Mouse (Mus musculus) heart, embryonic 15.5 days (tissue): Measurements from ENCODE around the gene AI661453. TPM values are rescaled to one million over a fixed set of nuclear protein-coding genes. Genes with fewer than 3 reads are reported as not detected.

Source experiments
- ATAC-seq: fragments of 200-750 bp; cut with Nextera tagmentation; replicated peaks from 2 replicates; pipeline ENCODE4 v1.8.0; 2017; ENCODE audit warnings: low read depth, moderate TSS enrichment; ENCODE audit not compliant: insufficient number of reproducible peaks, insufficient read depth, low FRiP score
- H3K27ac ChIP-seq: fragments of 300-500 bp; sonication (generic); 2 replicates; pipeline ENCODE4 v1.5.1; 2015; ENCODE audit warnings: mild to moderate bottlenecking, inconsistent platforms
- H3K27me3 ChIP-seq: fragments of 300-500 bp; sonication (generic); 2 replicates; pipeline ENCODE4 v1.6.1; 2015; ENCODE audit warnings: inconsistent platforms
- H3K36me3 ChIP-seq: fragments of 300-500 bp; sonication (generic); 2 replicates; pipeline ENCODE4 v1.6.1; 2015; ENCODE audit warnings: mild to moderate bottlenecking, inconsistent platforms
- H3K4me1 ChIP-seq: fragments of 300-500 bp; sonication (generic); replicated peaks from 2 replicates; pipeline ENCODE4 v1.6.1; 2015; ENCODE audit warnings: inconsistent platforms
- H3K4me2 ChIP-seq: fragments of 300-500 bp; sonication (generic); 2 replicates; pipeline ENCODE4 v1.6.1; 2015; ENCODE audit warnings: inconsistent platforms, mild to moderate bottlenecking, moderate library complexity
- H3K4me3 ChIP-seq: fragments of 300-500 bp; sonication (generic); 2 replicates; pipeline ENCODE4 v1.5.1; 2015; ENCODE audit warnings: mild to moderate bottlenecking, inconsistent platforms
- H3K9ac ChIP-seq: fragments of 300-500 bp; sonication (generic); 2 replicates; pipeline ENCODE4 v1.6.1; 2015; ENCODE audit warnings: mild to moderate bottlenecking, inconsistent platforms
- H3K9me3 ChIP-seq: fragments of 300-500 bp; sonication (generic); replicated peaks from 2 replicates; pipeline ENCODE4 v1.6.1; 2016; ENCODE audit warnings: inconsistent platforms
- WGBS: fragments of 180-500 bp; shearing (Covaris S2); methylation state at CpG from one replicate; pipeline ENCODE4 v1.1.7; 2015; ENCODE audit warnings: mixed read lengths; 5-methylcytosine and 5-hydroxymethylcytosine counted together
- polyA plus RNA-seq: library from polyadenylated mRNA; unstranded; fragments of >200 nt; fragmentation: Nextera tagmentation; extraction: Ambion mirVana; gene quantifications from 2 replicates; pipeline ENCODE4 v1.2.1, GENCODE M21; 2015

The AI661453 gene
- polyA plus RNA-seq, 1 experiment from 2014 or later, result 0.96 TPM

- Histone ChIP-seq H3K9me3 (no peaks in the 10 kb centered on the region), H3K4me1 (peaks cover 26% of the 10 kb centered on the region), H3K4me3 (peak overlapping the region; percentile 44), H3K27me3 (peaks cover 34% of the 10 kb centered on the region), H3K9ac (peak overlapping the region; percentile 38), H3K4me2 (peak overlapping the region; percentile 58), H3K27ac (no peak overlapping the region), H3K36me3 (no peaks in the 10 kb centered on the region)
- ATAC-seq, result no peak
- 20% methylated on average over 34 of the region's 34 CpGs for WGBS
These were observed 32.1 kb downstream of the AI661453 start for GRCm38 (mm10) chr17:47468466-47468865.

GRCm38 (mm10) chr17:47469642-47470041 is 33.2 kb downstream of the AI661453 start:
- no peaks in the 10 kb centered on the region for H3K9me3 ChIP-seq
- 85% methylated on average over 4 of the region's 4 CpGs for WGBS
- no peak for ATAC-seq

GRCm38 (mm10) chr17:47470121-47470520 is 33.7 kb downstream of the AI661453 start:
- H3K27me3 ChIP-seq, result peaks cover 28% of the 10 kb centered on the region

More at GRCm38 (mm10) chr17:47469642-47470041, 33.2 kb downstream of the AI661453 start:
- H3K36me3 ChIP-seq, result no peaks in the 10 kb centered on the region
- no peak overlapping the region for H3K9ac ChIP-seq
- peaks cover 26% of the 10 kb centered on the region for H3K4me1 ChIP-seq
- no peak overlapping the region for H3K4me3 ChIP-seq
- peaks cover 28% of the 10 kb centered on the region for H3K27me3 ChIP-seq
- no peak overlapping the region for H3K27ac ChIP-seq
- no peak overlapping the region for H3K4me2 ChIP-seq

DNA sequence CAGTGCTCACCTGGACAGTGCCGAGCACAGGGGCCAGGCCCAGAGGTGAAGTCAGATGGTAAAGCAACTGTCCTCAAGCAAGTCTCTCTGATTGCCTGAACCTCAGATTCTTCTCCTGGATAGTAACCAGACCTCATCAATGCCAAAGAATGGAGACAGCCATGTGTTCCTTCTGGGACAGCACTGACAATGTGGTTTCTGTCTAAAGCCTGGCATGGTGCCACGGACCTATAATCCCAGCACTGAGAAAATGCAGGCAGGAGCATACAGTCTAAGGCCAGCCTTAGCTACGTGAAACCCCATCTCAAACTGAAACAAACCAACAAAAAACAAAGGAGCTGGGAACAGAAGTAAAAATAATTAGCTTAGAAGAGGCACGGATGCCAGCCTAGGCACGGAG is 34.3 kb downstream of the AI661453 start:
- H3K4me1 ChIP-seq, result peaks cover 26% of the 10 kb centered on the region
- H3K4me3 ChIP-seq, result no peak overlapping the region
- no peaks in the 10 kb centered on the region for H3K9me3 ChIP-seq
- H3K4me2 ChIP-seq, result no peak overlapping the region
- H3K36me3 ChIP-seq, result no peaks in the 10 kb centered on the region
- ATAC-seq, result no peak
- H3K27me3 ChIP-seq, result peaks cover 26% of the 10 kb centered on the region
- H3K27ac ChIP-seq, result no peak overlapping the region
- 62% methylated on average over 5 of the region's 5 CpGs for WGBS
- no peak overlapping the region for H3K9ac ChIP-seq

More at GRCm38 (mm10) chr17:47470121-47470520, 33.7 kb downstream of the AI661453 start:
- no peak overlapping the region for H3K4me2 ChIP-seq
- H3K4me3 ChIP-seq, result no peak overlapping the region
- peaks cover 26% of the 10 kb centered on the region for H3K4me1 ChIP-seq
- H3K9ac ChIP-seq, result no peak overlapping the region
- H3K36me3 ChIP-seq, result no peaks in the 10 kb centered on the region
- 90% methylated on average over 4 of the region's 4 CpGs for WGBS
- H3K9me3 ChIP-seq, result no peaks in the 10 kb centered on the region
- no peak for ATAC-seq
- no peak overlapping the region for H3K27ac ChIP-seq

- Histone ChIP-seq H3K4me2 (no peak overlapping the region), H3K4me3 (no peak overlapping the region), H3K36me3 (no peaks in the 10 kb centered on the region), H3K9ac (no peak overlapping the region), H3K4me1 (peaks cover 26% of the 10 kb centered on the region), H3K27me3 (peaks cover 8% of the 10 kb centered on the region; the same call in 1 of the 2 replicates), H3K27ac (no peak overlapping the region; the same call in 1 of the 2 replicates), H3K9me3 (no peaks in the 10 kb centered on the region)
- 26% methylated on average over 15 of the region's 15 CpGs for WGBS
- ATAC-seq, result 0 out of 2 replicates have a peak, but pooled peaks have one; percentile 8
These were observed 36.3 kb downstream of the AI661453 start for GRCm38 (mm10) chr17:47472435-47473350.

- Histone ChIP-seq H3K36me3 (no peaks in the 10 kb centered on the region), H3K9ac (no peak overlapping the region), H3K4me1 (peaks cover 23% of the 10 kb centered on the region), H3K4me3 (no peak overlapping the region), H3K27ac (no peak overlapping the region), H3K4me2 (no peak overlapping the region), H3K27me3 (0 out of 2 replicates have a peak, but pooled peaks cover 1% of the 10 kb centered on the region), H3K9me3 (no peaks in the 10 kb centered on the region)
- WGBS, result 18% methylated on average over 8 of the region's 8 CpGs
- ATAC-seq, result no peak
These were observed 37.1 kb downstream of the AI661453 start for GRCm38 (mm10) chr17:47473434-47473974.

- Histone ChIP-seq H3K4me1 (peaks cover 21% of the 10 kb centered on the region), H3K9ac (no peak overlapping the region), H3K9me3 (no peaks in the 10 kb centered on the region), H3K36me3 (no peaks in the 10 kb centered on the region), H3K4me2 (no peak overlapping the region), H3K27me3 (no peaks in the 10 kb centered on the region), H3K27ac (no peak overlapping the region), H3K4me3 (no peak overlapping the region)
- WGBS, result 75% methylated on average over 4 of the region's 4 CpGs
- ATAC-seq, result no peak
These were observed 37.8 kb downstream of the AI661453 start for GRCm38 (mm10) chr17:47474250-47474649.

- Histone ChIP-seq H3K9ac (no peak overlapping the region), H3K4me2 (no peak overlapping the region), H3K4me3 (no peak overlapping the region), H3K36me3 (no peaks in the 10 kb centered on the region), H3K27ac (no peak overlapping the region), H3K4me1 (peaks cover 25% of the 10 kb centered on the region), H3K9me3 (no peaks in the 10 kb centered on the region), H3K27me3 (no peaks in the 10 kb centered on the region)
- no peak for ATAC-seq
- WGBS, result 85% methylated on average over 4 of the region's 4 CpGs
These were observed 38.8 kb downstream of the AI661453 start for GRCm38 (mm10) chr17:47475181-47475580.

GRCm38 (mm10) chr17:47475714-47476113 is 39.3 kb downstream of the AI661453 start:
- ATAC-seq, result no peak
- H3K4me2 ChIP-seq, result no peak overlapping the region
- no peak overlapping the region for H3K9ac ChIP-seq

GRCm38 (mm10) chr17:47479887-47480286 is 43.5 kb downstream of the AI661453 start:
- Histone ChIP-seq H3K36me3 (no peaks in the 10 kb centered on the region), H3K27me3 (no peaks in the 10 kb centered on the region), H3K27ac (no peak overlapping the region), H3K4me1 (peaks cover 18% of the 10 kb centered on the region), H3K4me3 (no peak overlapping the region), H3K4me2 (no peak overlapping the region), H3K9me3 (no peaks in the 10 kb centered on the region), H3K9ac (no peak overlapping the region)
- ATAC-seq, result no peak
- 20% methylated on average over 3 of the region's 3 CpGs for WGBS

More at GRCm38 (mm10) chr17:47475714-47476113, 39.3 kb downstream of the AI661453 start:
- H3K4me1 ChIP-seq, result peaks cover 23% of the 10 kb centered on the region
- H3K27me3 ChIP-seq, result no peaks in the 10 kb centered on the region
- H3K36me3 ChIP-seq, result no peaks in the 10 kb centered on the region
- no peaks in the 10 kb centered on the region for H3K9me3 ChIP-seq
- WGBS, result 66% methylated on average over 3 of the region's 3 CpGs
- no peak overlapping the region for H3K4me3 ChIP-seq
- no peak overlapping the region for H3K27ac ChIP-seq

GRCm38 (mm10) chr17:47482401-47482800 is 46.0 kb downstream of the AI661453 start:
- H3K4me3 ChIP-seq, result no peak overlapping the region
- H3K4me2 ChIP-seq, result no peak overlapping the region
- no peaks in the 10 kb centered on the region for H3K9me3 ChIP-seq
- H3K27ac ChIP-seq, result no peak overlapping the region
- peaks cover 29% of the 10 kb centered on the region for H3K4me1 ChIP-seq
- no peak overlapping the region for H3K9ac ChIP-seq
- no peak for ATAC-seq
- no peaks in the 10 kb centered on the region for H3K27me3 ChIP-seq
- no peaks in the 10 kb centered on the region for H3K36me3 ChIP-seq
- 50% methylated on average over 2 of the region's 2 CpGs for WGBS
